In genomic region chr10:30752485-30752884, GRCm38 (mm10) we compare ENCODE assay signal across 11 mouse cellular contexts.
"Had no signal": no experiment of that assay in that cellular context is flagged by ENCODE, and none has a peak within 500 bp of the region (broad histone marks: within the 10 kb centered on the region; RNA-seq: fewer than 3 reads in every experiment).

No protein-coding gene starts in this region.

- H3K27me3 ChIP-seq: hindbrain, embryonic 13.5 days; limb, embryonic 15.5 days; midbrain, embryonic 15.5 days; neural tube, embryonic 12.5 days had no signal

- H3K36me3 ChIP-seq: hindbrain, embryonic 13.5 days; limb, embryonic 15.5 days; midbrain, embryonic 15.5 days; neural tube, embryonic 12.5 days had no signal

- H3K4me2 ChIP-seq: hindbrain, embryonic 13.5 days; limb, embryonic 15.5 days; midbrain, embryonic 15.5 days; neural tube, embryonic 12.5 days had no signal

- H3K9me3 ChIP-seq: hindbrain, embryonic 13.5 days; limb, embryonic 15.5 days; midbrain, embryonic 15.5 days; neural tube, embryonic 12.5 days had no signal

- ATAC-seq: hindbrain, postnatal 0 days; midbrain, embryonic 15.5 days had no signal

- H3K9ac ChIP-seq: hindbrain, embryonic 13.5 days; limb, embryonic 15.5 days; midbrain, embryonic 15.5 days; neural tube, embryonic 12.5 days had no signal

- DNase-seq: kidney, adult 11 months; kidney, postnatal 10 days; right cerebral cortex, postnatal 25 days; thymus, adult 18-20 months; thymus, postnatal 14 days had no signal

- H3K4me1 ChIP-seq: hindbrain, embryonic 13.5 days; limb, embryonic 15.5 days; midbrain, embryonic 15.5 days; neural tube, embryonic 12.5 days had no signal

- H3K27ac ChIP-seq: hindbrain, embryonic 13.5 days; hindbrain, postnatal 0 days; left cerebral cortex, adult 2 months; limb, embryonic 15.5 days; midbrain, embryonic 15.5 days; neural tube, embryonic 12.5 days had no signal

- H3K4me3 ChIP-seq: hindbrain, embryonic 13.5 days; left cerebral cortex, adult 2 months; limb, embryonic 15.5 days; midbrain, embryonic 15.5 days; neural tube, embryonic 12.5 days had no signal
